In the genomic region with DNA sequence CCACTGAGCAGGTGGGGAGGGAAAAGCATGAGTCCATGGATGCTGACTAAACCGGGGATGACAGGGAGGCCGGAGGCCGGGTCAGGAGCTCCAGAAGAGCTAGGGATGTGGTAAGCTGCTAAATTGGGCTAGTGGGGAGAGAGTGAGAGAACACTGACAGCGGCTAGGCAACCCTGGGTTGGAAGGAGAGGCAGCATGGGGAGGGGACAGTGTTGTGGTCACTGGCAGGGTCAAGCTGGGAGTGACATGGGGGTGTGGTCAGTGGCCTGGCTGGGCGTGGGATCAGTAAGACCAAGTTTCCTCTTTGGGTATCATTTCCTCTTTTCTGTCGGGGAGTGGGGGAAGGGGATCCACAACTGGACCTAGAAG, we compare ENCODE assay signal across 8 mouse cellular contexts. TPM values are rescaled to one million over a fixed set of nuclear protein-coding genes. Genes with fewer than 3 reads are reported as not detected.
A peak's percentile ranks its signal among the peaks of the same experiment; 100 is the strongest.
DNase-seq lines count a peak whose midpoint lies in the region; ATAC-seq lines count a peak whose summit lies in the region.

No protein-coding gene starts in this region.

- 74% methylated on average over 6 of the region's 6 CpGs for WGBS in forebrain, embryonic 15.5 days
- 51% methylated on average over 6 of the region's 6 CpGs for WGBS in hindbrain, embryonic 16.5 days
- 5% methylated on average over 6 of the region's 6 CpGs for WGBS in liver, embryonic 12.5 days (ENCODE audit: insufficient replicate concordance)

- peak overlapping the region; percentile 73 for H3K4me2 ChIP-seq in forebrain, embryonic 15.5 days (replicated peaks)
- H3K4me2 ChIP-seq in hindbrain, embryonic 16.5 days (ENCODE audit: low read length), result peak overlapping the region; percentile 95
- peak overlapping the region; percentile 96 for H3K4me2 ChIP-seq in liver, embryonic 12.5 days

- no peaks in the 10 kb centered on the region for H3K27me3 ChIP-seq in forebrain, embryonic 15.5 days
- no peaks in the 10 kb centered on the region for H3K27me3 ChIP-seq in hindbrain, embryonic 16.5 days (replicated peaks; ENCODE audit: control insufficient read depth, insufficient read depth, low read length)
- no peaks in the 10 kb centered on the region for H3K27me3 ChIP-seq in liver, embryonic 12.5 days (replicated peaks)

- H3K36me3 ChIP-seq in forebrain, embryonic 15.5 days, result peaks cover 20% of the 10 kb centered on the region
- peaks cover 8% of the 10 kb centered on the region for H3K36me3 ChIP-seq in hindbrain, embryonic 16.5 days (ENCODE audit: control insufficient read depth, insufficient read depth, low read length)
- peaks cover 43% of the 10 kb centered on the region for H3K36me3 ChIP-seq in liver, embryonic 12.5 days

- H3K9ac ChIP-seq in forebrain, embryonic 15.5 days (replicated peaks), result no peak overlapping the region
- peak overlapping the region; percentile 96; the same call in 1 of the 2 replicates for H3K9ac ChIP-seq in hindbrain, embryonic 16.5 days (ENCODE audit: low read depth, low read length)
- peak overlapping the region; percentile 95 for H3K9ac ChIP-seq in liver, embryonic 12.5 days

- no peak overlapping the region for H3K27ac ChIP-seq in forebrain, embryonic 15.5 days (replicated peaks)
- no peak overlapping the region for H3K27ac ChIP-seq in hindbrain, embryonic 16.5 days (ENCODE audit: low read depth, low read length)
- H3K27ac ChIP-seq in liver, embryonic 12.5 days, result peak overlapping the region; percentile 100

- no peaks in the 10 kb centered on the region for H3K9me3 ChIP-seq in forebrain, embryonic 15.5 days
- no peaks in the 10 kb centered on the region for H3K9me3 ChIP-seq in hindbrain, embryonic 16.5 days (ENCODE audit: control insufficient read depth, low read length)
- H3K9me3 ChIP-seq in liver, embryonic 12.5 days (replicated peaks), result no peaks in the 10 kb centered on the region

- DNase-seq in urinary bladder, postnatal 14 days (ENCODE audit: low spot score), result peak; percentile 53
- no peak for DNase-seq in urinary bladder, postnatal 4 days (ENCODE audit: low spot score in 2 of 2)
- no peak for DNase-seq in cerebellum, adult 8-10 months
- no peak for DNase-seq in left cerebral cortex, adult 11 months (ENCODE audit: low spot score)

- ATAC-seq in forebrain, embryonic 15.5 days (replicated peaks), result no peak
- no peak for ATAC-seq in hindbrain, embryonic 16.5 days
- ATAC-seq in liver, embryonic 12.5 days, result no peak
- ATAC-seq in monocyte, adult 5-6 weeks (replicated peaks; ENCODE audit: insufficient number of reproducible peaks, low FRiP score, low TSS enrichment, poor library complexity, severe bottlenecking), result peak; percentile 70

- peaks cover 53% of the 10 kb centered on the region for H3K4me1 ChIP-seq in forebrain, embryonic 15.5 days
- H3K4me1 ChIP-seq in hindbrain, embryonic 16.5 days (ENCODE audit: control insufficient read depth, insufficient read depth, low read depth, low read length), result peaks cover 34% of the 10 kb centered on the region
- peaks cover 67% of the 10 kb centered on the region for H3K4me1 ChIP-seq in liver, embryonic 12.5 days

- no peak overlapping the region for H3K4me3 ChIP-seq in forebrain, embryonic 15.5 days
- no peak overlapping the region for H3K4me3 ChIP-seq in hindbrain, embryonic 16.5 days (ENCODE audit: low read length)
- peak overlapping the region; percentile 89 for H3K4me3 ChIP-seq in liver, embryonic 12.5 days

RNA-seq across cellular contexts. Expression of a gene that starts 1.9 kb away (rescaled TPM):
- polyA plus RNA-seq in forebrain, embryonic 15.5 days (2015; fragmentation: Nextera tagmentation; extraction: Ambion mirVana), result 77.7 and 78.8 TPM in 2 replicates
- polyA plus RNA-seq in hindbrain, embryonic 16.5 days (2015; fragmentation: Nextera tagmentation; extraction: Ambion mirVana), result 90.8 and 94.1 TPM in 2 replicates
- polyA plus RNA-seq in liver, embryonic 12.5 days (2016; fragmentation: Nextera tagmentation; extraction: Ambion mirVana), result 17.9 and 19.7 TPM in 2 replicates
- 80.3 to 165 TPM (median 108 TPM) in 3 replicates for total RNA-seq in monocyte, adult 5-6 weeks (2017)

RNA-seq across cellular contexts. Expression of a gene that starts 2.3 kb away (rescaled TPM):
- 53.2 and 54.2 TPM in 2 replicates for polyA plus RNA-seq in forebrain, embryonic 15.5 days (2015; fragmentation: Nextera tagmentation; extraction: Ambion mirVana)
- 56.2 and 61.1 TPM in 2 replicates for polyA plus RNA-seq in hindbrain, embryonic 16.5 days (2015; fragmentation: Nextera tagmentation; extraction: Ambion mirVana)
- polyA plus RNA-seq in liver, embryonic 12.5 days (2016; fragmentation: Nextera tagmentation; extraction: Ambion mirVana), result 73.3 and 75.5 TPM in 2 replicates
- 816 to 935 TPM (median 878 TPM) in 3 replicates for total RNA-seq in monocyte, adult 5-6 weeks (2017)

RNA-seq across cellular contexts. Expression of a gene that starts 18.3 kb away (rescaled TPM):
- polyA plus RNA-seq in forebrain, embryonic 15.5 days (2015; fragmentation: Nextera tagmentation; extraction: Ambion mirVana), result 21.5 and 28.2 TPM in 2 replicates
- 17.8 and 23.5 TPM in 2 replicates for polyA plus RNA-seq in hindbrain, embryonic 16.5 days (2015; fragmentation: Nextera tagmentation; extraction: Ambion mirVana)
- 17.4 and 18.0 TPM in 2 replicates for polyA plus RNA-seq in liver, embryonic 12.5 days (2016; fragmentation: Nextera tagmentation; extraction: Ambion mirVana)
- total RNA-seq in monocyte, adult 5-6 weeks (2017), result 17.8 to 28.6 TPM (median 28.5 TPM) in 3 replicates

RNA-seq across cellular contexts. Expression of a gene that starts 18.4 kb away (rescaled TPM):
- polyA plus RNA-seq in forebrain, embryonic 15.5 days (2015; fragmentation: Nextera tagmentation; extraction: Ambion mirVana), result 59.1 and 61.0 TPM in 2 replicates
- polyA plus RNA-seq in hindbrain, embryonic 16.5 days (2015; fragmentation: Nextera tagmentation; extraction: Ambion mirVana), result 54.0 and 59.3 TPM in 2 replicates
- polyA plus RNA-seq in liver, embryonic 12.5 days (2016; fragmentation: Nextera tagmentation; extraction: Ambion mirVana), result 23.5 and 23.6 TPM in 2 replicates
- 9.3 to 22.3 TPM (median 9.7 TPM) in 3 replicates for total RNA-seq in monocyte, adult 5-6 weeks (2017)

RNA-seq across cellular contexts. Expression of a gene that starts 24.1 kb away (rescaled TPM):
- 0.56 and 0.81 TPM in 2 replicates for polyA plus RNA-seq in forebrain, embryonic 15.5 days (2015; fragmentation: Nextera tagmentation; extraction: Ambion mirVana)
- polyA plus RNA-seq in hindbrain, embryonic 16.5 days (2015; fragmentation: Nextera tagmentation; extraction: Ambion mirVana), result 0.71 and 0.94 TPM in 2 replicates
- 1.1 TPM in 1 of 2 replicates, not detected in the other for polyA plus RNA-seq in liver, embryonic 12.5 days (2016; fragmentation: Nextera tagmentation; extraction: Ambion mirVana)
- total RNA-seq in monocyte, adult 5-6 weeks (2017), result 0.48 TPM in 1 of 3 replicates, not detected in the others
